Mouse (Mus musculus) CH12F3 (cell line): ENCODE results near the gene Sh2d1b2.

Experiments used
- in situ Hi-C: fragments of 300-500 bp; cut with MboI; formaldehyde crosslinking; loops from 2 replicates; pipeline ENCODE4 v1.14.3; 2020; ENCODE audit warnings: low sequenced_read_pairs

Sh2d1b2 gene

DNA sequence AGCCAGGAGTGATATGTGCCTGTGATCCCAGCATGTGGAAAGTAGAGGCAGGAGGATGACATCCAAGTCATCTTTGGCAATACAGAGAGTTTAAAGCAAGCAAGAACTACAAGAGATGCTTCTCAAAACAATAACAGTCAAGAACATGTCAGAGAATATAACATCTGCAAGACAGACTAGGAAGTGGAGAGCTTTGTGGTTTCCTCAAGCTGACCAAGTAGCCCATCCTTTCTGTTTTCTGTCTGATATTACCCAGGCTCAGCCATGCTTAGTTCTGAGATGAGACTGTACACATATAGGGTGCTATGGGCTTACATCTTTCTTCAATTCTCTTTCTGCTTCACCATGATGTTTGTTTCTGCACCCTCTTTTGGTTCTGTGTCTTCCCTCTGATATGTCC is 40.7 kb downstream of the Sh2d1b2 start:
- in situ Hi-C loops: no loop called here

DNA sequence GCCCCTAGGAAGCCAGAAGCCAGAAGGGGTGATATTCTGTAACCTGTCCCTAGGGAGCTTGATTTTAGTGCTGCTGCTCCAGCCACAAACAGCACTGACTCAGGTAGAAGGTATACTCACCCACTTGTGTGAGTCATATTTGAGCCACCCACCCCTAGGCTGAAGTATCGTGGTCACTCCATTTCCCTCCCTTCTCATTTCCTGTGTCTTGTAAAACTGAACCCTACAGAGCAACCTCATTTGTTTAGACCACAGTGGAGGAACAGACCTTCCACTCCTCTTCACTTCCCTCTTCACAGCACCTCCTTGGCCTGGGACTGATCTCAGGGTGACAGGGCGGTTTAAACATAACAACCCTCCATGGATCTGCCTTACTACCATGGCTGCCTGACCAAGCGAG is 44.5 kb downstream of the Sh2d1b2 start, which contains the start of gene Sh2d1b1:
Gene Sh2d1b1 (plus strand): TSS at position 305 of the 400 bp plus-strand sequence.
- in situ Hi-C loops: no loop called here

GRCm38 (mm10) chr1:170282415-170283129 is 50.0 kb downstream of the Sh2d1b2 start:
- in situ Hi-C loops: no loop called here

DNA sequence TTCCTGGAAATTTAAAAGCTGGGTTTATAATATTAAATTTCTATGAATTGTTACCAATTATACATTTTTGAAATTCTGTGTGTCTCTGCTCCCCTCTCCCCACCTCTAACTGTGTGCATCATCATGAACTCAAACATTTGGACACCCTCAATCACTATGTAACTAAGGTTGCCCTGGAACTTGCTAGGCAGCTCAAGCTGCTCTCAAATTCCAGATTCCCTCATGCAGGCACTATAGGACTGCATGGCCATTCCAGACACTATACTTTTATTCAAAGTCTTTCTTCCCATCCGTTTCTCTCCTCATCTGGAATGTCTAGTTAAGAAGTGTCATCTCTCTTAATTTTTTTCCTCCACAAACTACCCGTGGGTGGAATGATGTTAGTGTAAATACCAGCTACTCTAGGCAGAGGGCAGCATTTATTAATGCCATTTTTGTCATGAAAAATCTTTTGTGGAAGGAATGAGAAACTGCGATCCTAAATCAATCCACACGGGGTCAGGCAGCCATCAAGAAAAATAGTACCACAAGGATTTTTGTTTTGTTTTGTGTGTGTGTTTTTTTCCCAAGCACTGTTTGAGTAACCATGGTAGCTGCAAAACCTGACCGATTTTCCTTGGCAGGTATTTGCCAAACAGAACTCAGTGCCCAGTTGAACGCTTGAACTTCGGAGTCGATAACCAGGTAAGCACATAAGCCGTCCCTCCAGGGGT is 59.8 kb downstream of the Sh2d1b2 start:
- in situ Hi-C loops: no loop called here

- in situ Hi-C loops: no loop called here
Measured at GRCm38 (mm10) chr1:170293257-170293656, 60.7 kb downstream of the Sh2d1b2 start.

GRCm38 (mm10) chr1:170294786-170295570 is 62.4 kb downstream of the Sh2d1b2 start:
- in situ Hi-C loops: no loop called here

DNA sequence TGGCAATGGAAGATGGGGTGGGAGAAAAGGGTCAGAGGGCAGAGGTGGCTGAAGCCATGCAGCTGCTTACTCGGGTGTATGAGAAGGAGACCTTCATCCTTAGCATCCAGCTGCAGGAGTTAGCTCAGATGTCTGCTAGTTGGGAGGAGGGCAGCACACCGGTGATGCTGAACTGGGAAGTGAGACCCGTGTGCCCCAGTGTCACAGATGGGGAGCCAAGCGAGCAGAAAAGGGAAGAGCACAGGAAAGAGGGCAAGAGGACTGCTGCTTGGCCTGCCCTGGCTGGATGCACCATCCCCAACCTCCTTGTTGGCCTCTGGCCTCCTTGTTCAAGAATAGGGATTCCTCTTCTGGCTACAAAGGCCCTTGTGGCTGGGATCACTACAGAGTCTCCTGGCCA is 66.9 kb downstream of the Sh2d1b2 start:
- in situ Hi-C loops: no loop called here

- in situ Hi-C loops: no loop called here
Measured at GRCm38 (mm10) chr1:170301686-170302085, 69.1 kb downstream of the Sh2d1b2 start.

- in situ Hi-C loops: no loop called here
Measured at GRCm38 (mm10) chr1:170302456-170302855, 69.9 kb downstream of the Sh2d1b2 start.

- in situ Hi-C loops: no loop called here
Measured at GRCm38 (mm10) chr1:170303103-170303502, 70.6 kb downstream of the Sh2d1b2 start.
